Mouse (Mus musculus) hindbrain, embryonic 12.5 days (tissue): ENCODE results near the gene Soat1. TPM values are rescaled to one million over a fixed set of nuclear protein-coding genes. Genes with fewer than 3 reads are reported as not detected.

ENCODE experiments used
- ATAC-seq: fragments of 200-750 bp; cut with Nextera tagmentation; 2 replicates; pipeline ENCODE4 v1.8.0; 2017; ENCODE audit warnings: moderate TSS enrichment; ENCODE audit not compliant: low FRiP score
- H3K27ac ChIP-seq: fragments of 300-500 bp; sonication (generic); 2 replicates; pipeline ENCODE4 v1.5.1; 2016; ENCODE audit warnings: mild to moderate bottlenecking
- H3K27me3 ChIP-seq: fragments of 300-500 bp; sonication (generic); 2 replicates; pipeline ENCODE4 v1.6.1; 2016; ENCODE audit warnings: mild to moderate bottlenecking
- H3K36me3 ChIP-seq: fragments of 300-500 bp; sonication (generic); 2 replicates; pipeline ENCODE4 v1.6.1; 2016; ENCODE audit warnings: mild to moderate bottlenecking
- H3K4me1 ChIP-seq: fragments of 300-500 bp; sonication (generic); 2 replicates; pipeline ENCODE4 v1.6.1; 2016
- H3K4me2 ChIP-seq: fragments of 300-500 bp; sonication (generic); replicated peaks from 2 replicates; pipeline ENCODE4 v1.6.1; 2016; ENCODE audit warnings: mild to moderate bottlenecking
- H3K4me3 ChIP-seq: fragments of 300-500 bp; sonication (generic); 2 replicates; pipeline ENCODE4 v1.5.1; 2016; ENCODE audit warnings: mild to moderate bottlenecking
- H3K9ac ChIP-seq: fragments of 300-500 bp; sonication (generic); 2 replicates; pipeline ENCODE4 v1.6.1; 2016; ENCODE audit warnings: mild to moderate bottlenecking, moderate library complexity
- H3K9me3 ChIP-seq: fragments of 300-500 bp; sonication (generic); replicated peaks from 2 replicates; pipeline ENCODE4 v1.6.1; 2016; ENCODE audit warnings: mild to moderate bottlenecking
- WGBS: fragments of 180-500 bp; shearing (Covaris S2); methylation state at CpG from one replicate; pipeline ENCODE4 v1.1.7; 2016; 5-methylcytosine and 5-hydroxymethylcytosine counted together
- polyA plus RNA-seq: library from polyadenylated mRNA; unstranded; fragments of >200 nt; fragmentation: Nextera tagmentation; extraction: Ambion mirVana; gene quantifications from 2 replicates; pipeline ENCODE4 v1.2.1, GENCODE M21; 2016

The Soat1 gene
- polyA plus RNA-seq, 1 experiment from 2014 or later, result 24.4 TPM

GRCm38 (mm10) chr1:156462273-156462991 lies 11.7 kb downstream of the Soat1 start:
- Histone ChIP-seq H3K4me2 (no peak overlapping the region), H3K4me1 (no peaks in the 10 kb centered on the region), H3K36me3 (peaks cover 11% of the 10 kb centered on the region), H3K4me3 (no peak overlapping the region), H3K9me3 (0 out of 2 replicates have a peak, but pooled peaks cover 3% of the 10 kb centered on the region), H3K9ac (no peak overlapping the region), H3K27me3 (no peaks in the 10 kb centered on the region), H3K27ac (no peak overlapping the region)
- 88% methylated on average over 12 of the region's 12 CpGs for WGBS
- no peak for ATAC-seq

GRCm38 (mm10) chr1:156461036-156461435 lies 13.1 kb downstream of the Soat1 start:
- no peaks in the 10 kb centered on the region for H3K4me1 ChIP-seq
- WGBS, result 85% methylated on average over 6 of the region's 6 CpGs
- H3K36me3 ChIP-seq, result peaks cover 5% of the 10 kb centered on the region
- 0 out of 2 replicates have a peak, but pooled peaks cover under 1% of the 10 kb centered on the region for H3K9me3 ChIP-seq
- no peaks in the 10 kb centered on the region for H3K27me3 ChIP-seq
- no peak overlapping the region for H3K4me3 ChIP-seq
- ATAC-seq, result no peak
- no peak overlapping the region for H3K27ac ChIP-seq
- H3K9ac ChIP-seq, result no peak overlapping the region
- H3K4me2 ChIP-seq, result no peak overlapping the region

GRCm38 (mm10) chr1:156460216-156460615 lies 13.9 kb downstream of the Soat1 start:
- no peaks in the 10 kb centered on the region for H3K4me1 ChIP-seq
- H3K4me3 ChIP-seq, result no peak overlapping the region
- H3K36me3 ChIP-seq, result no peaks in the 10 kb centered on the region
- no peak overlapping the region for H3K4me2 ChIP-seq
- ATAC-seq, result no peak
- no peaks in the 10 kb centered on the region for H3K27me3 ChIP-seq
- no peak overlapping the region for H3K27ac ChIP-seq
- WGBS, result 89% methylated on average over 4 of the region's 4 CpGs
- no peak overlapping the region for H3K9ac ChIP-seq
- no peaks in the 10 kb centered on the region for H3K9me3 ChIP-seq

- 83% methylated on average over 3 of the region's 3 CpGs for WGBS
Measured at GRCm38 (mm10) chr1:156459690-156460089, 14.4 kb downstream of the Soat1 start.

GRCm38 (mm10) chr1:156458391-156459060 lies 15.6 kb downstream of the Soat1 start:
- Histone ChIP-seq H3K4me3 (no peak overlapping the region), H3K27ac (no peak overlapping the region), H3K9ac (no peak overlapping the region), H3K4me1 (no peaks in the 10 kb centered on the region), H3K27me3 (no peaks in the 10 kb centered on the region), H3K9me3 (no peaks in the 10 kb centered on the region), H3K4me2 (no peak overlapping the region), H3K36me3 (no peaks in the 10 kb centered on the region)
- ATAC-seq, result no peak
- WGBS, result 85% methylated on average over 8 of the region's 8 CpGs

More at GRCm38 (mm10) chr1:156459690-156460089, 14.4 kb downstream of the Soat1 start:
- Histone ChIP-seq H3K4me2 (no peak overlapping the region), H3K27me3 (no peaks in the 10 kb centered on the region), H3K4me3 (no peak overlapping the region), H3K36me3 (no peaks in the 10 kb centered on the region), H3K27ac (no peak overlapping the region), H3K9ac (no peak overlapping the region), H3K9me3 (no peaks in the 10 kb centered on the region), H3K4me1 (no peaks in the 10 kb centered on the region)
- no peak for ATAC-seq

- ATAC-seq, result no peak
- Histone ChIP-seq H3K4me2 (no peak overlapping the region), H3K9ac (no peak overlapping the region), H3K27ac (no peak overlapping the region), H3K36me3 (no peaks in the 10 kb centered on the region), H3K27me3 (no peaks in the 10 kb centered on the region), H3K9me3 (no peaks in the 10 kb centered on the region), H3K4me3 (no peak overlapping the region), H3K4me1 (no peaks in the 10 kb centered on the region)
- WGBS, result 94% methylated on average over 2 of the region's 2 CpGs
Measured at GRCm38 (mm10) chr1:156455005-156455758, 18.9 kb downstream of the Soat1 start.

- no peaks in the 10 kb centered on the region for H3K36me3 ChIP-seq
- H3K4me3 ChIP-seq, result no peak overlapping the region
- no peak overlapping the region for H3K27ac ChIP-seq
- no peak overlapping the region for H3K4me2 ChIP-seq
- no peak overlapping the region for H3K9ac ChIP-seq
- no peaks in the 10 kb centered on the region for H3K27me3 ChIP-seq
- H3K9me3 ChIP-seq, result no peaks in the 10 kb centered on the region
- no peaks in the 10 kb centered on the region for H3K4me1 ChIP-seq
- 68% methylated on average over 7 of the region's 7 CpGs for WGBS
- ATAC-seq, result no peak
Measured at GRCm38 (mm10) chr1:156454384-156454783, 19.7 kb downstream of the Soat1 start.

- ATAC-seq, result no peak
- H3K27me3 ChIP-seq, result no peaks in the 10 kb centered on the region
- no peak overlapping the region for H3K9ac ChIP-seq
- no peaks in the 10 kb centered on the region for H3K9me3 ChIP-seq
- H3K4me1 ChIP-seq, result no peaks in the 10 kb centered on the region
- H3K36me3 ChIP-seq, result no peaks in the 10 kb centered on the region
- no peak overlapping the region for H3K4me2 ChIP-seq
- 80% methylated on average over 10 of the region's 10 CpGs for WGBS
- no peak overlapping the region for H3K4me3 ChIP-seq
- no peak overlapping the region for H3K27ac ChIP-seq
Measured at GRCm38 (mm10) chr1:156453876-156454275, 20.3 kb downstream of the Soat1 start.

GRCm38 (mm10) chr1:156450478-156450877 lies 23.7 kb downstream of the Soat1 start:
- H3K4me3 ChIP-seq, result no peak overlapping the region
- H3K9ac ChIP-seq, result no peak overlapping the region
- no peaks in the 10 kb centered on the region for H3K4me1 ChIP-seq
- WGBS, result 50% methylated on average over 4 of the region's 4 CpGs
- H3K27ac ChIP-seq, result no peak overlapping the region
- no peak overlapping the region for H3K4me2 ChIP-seq
- no peaks in the 10 kb centered on the region for H3K27me3 ChIP-seq
- no peak for ATAC-seq
- H3K9me3 ChIP-seq, result no peaks in the 10 kb centered on the region
- H3K36me3 ChIP-seq, result no peaks in the 10 kb centered on the region

- peaks cover 3% of the 10 kb centered on the region; the same call in 1 of the 2 replicates for H3K36me3 ChIP-seq
- no peaks in the 10 kb centered on the region for H3K27me3 ChIP-seq
- no peaks in the 10 kb centered on the region for H3K4me1 ChIP-seq
- H3K4me2 ChIP-seq, result no peak overlapping the region
- ATAC-seq, result no peak
- 68% methylated on average over 17 of the region's 17 CpGs for WGBS
- no peak overlapping the region for H3K4me3 ChIP-seq
- no peak overlapping the region for H3K27ac ChIP-seq
- H3K9ac ChIP-seq, result no peak overlapping the region
- H3K9me3 ChIP-seq, result no peaks in the 10 kb centered on the region
Measured at GRCm38 (mm10) chr1:156449691-156450090, 24.4 kb downstream of the Soat1 start.

- Histone ChIP-seq H3K27me3 (no peaks in the 10 kb centered on the region), H3K36me3 (peaks cover 4% of the 10 kb centered on the region; the same call in 1 of the 2 replicates), H3K9ac (no peak overlapping the region), H3K27ac (no peak overlapping the region), H3K4me1 (no peaks in the 10 kb centered on the region), H3K4me3 (no peak overlapping the region), H3K4me2 (no peak overlapping the region), H3K9me3 (no peaks in the 10 kb centered on the region)
- WGBS, result 81% methylated on average over 7 of the region's 7 CpGs
- no peak for ATAC-seq
Measured at GRCm38 (mm10) chr1:156449089-156449488, 25.0 kb downstream of the Soat1 start.

GRCm38 (mm10) chr1:156445049-156445448 lies 29.1 kb downstream of the Soat1 start:
- ATAC-seq, result no peak
- Histone ChIP-seq H3K27me3 (no peaks in the 10 kb centered on the region), H3K4me1 (no peaks in the 10 kb centered on the region), H3K27ac (no peak overlapping the region), H3K36me3 (peaks cover 10% of the 10 kb centered on the region; the same call in 1 of the 2 replicates), H3K4me2 (no peak overlapping the region), H3K9me3 (no peaks in the 10 kb centered on the region), H3K9ac (no peak overlapping the region), H3K4me3 (no peak overlapping the region)
- WGBS, result 94% methylated on average over 1 of the region's 1 CpGs
